Mouse (Mus musculus) layer of hippocampus, postnatal 36 days (tissue): ENCODE data around the gene Pirt. TPM values are rescaled to one million over a fixed set of nuclear protein-coding genes. Genes with fewer than 3 reads are reported as not detected.
A peak's percentile ranks its signal among the peaks of the same experiment; 100 is the strongest.

Experiments used
- DNase-seq, 2 experiments: peaks; one replicate each; pipeline ENCODE4 v3.0.0; 2022
- total RNA-seq, 2 experiments: library from RNA; stranded (reverse); gene quantifications; 2 replicates each; pipeline ENCODE4 v1.2.3; 2021

Pirt gene
- total RNA-seq, result 1 to 10 TPM; 1.9 TPM

- DNase-seq, result no peak
Measured at GRCm38 (mm10) chr11:66911811-66912210, at the start of gene Pirt. Pirt (plus strand) TSS chr11:66911981.

- DNase-seq, result peak in 1 of 2 experiments; percentile 5
Measured at GRCm38 (mm10) chr11:66871701-66872100, 40.1 kb upstream of the Pirt start.

- no peak for DNase-seq
Measured at GRCm38 (mm10) chr11:66872773-66873470, 38.9 kb upstream of the Pirt start.

- DNase-seq, result no peak
Measured at GRCm38 (mm10) chr11:66881291-66881690, 30.5 kb upstream of the Pirt start.

- peak in 1 of 2 experiments; percentile 5 for DNase-seq
Measured at GRCm38 (mm10) chr11:66882224-66883040, 29.3 kb upstream of the Pirt start.

GRCm38 (mm10) chr11:66892536-66892935, 19.2 kb upstream of the Pirt start:
- DNase-seq, result no peak

- DNase-seq, result no peak
Measured at GRCm38 (mm10) chr11:66898747-66899146, 13.0 kb upstream of the Pirt start.

GRCm38 (mm10) chr11:66899426-66899825, 12.4 kb upstream of the Pirt start:
- DNase-seq, result peak; percentile 39 to 70

- no peak for DNase-seq
Measured at GRCm38 (mm10) chr11:66902801-66903200, 9.0 kb upstream of the Pirt start.

- DNase-seq, result peak; percentile 70
Measured at GRCm38 (mm10) chr11:66905617-66906384, 6.0 kb upstream of the Pirt start.

GRCm38 (mm10) chr11:66912531-66913458, 1.0 kb downstream of the Pirt start:
- DNase-seq, result no peak

GRCm38 (mm10) chr11:66914249-66914648, 2.5 kb downstream of the Pirt start:
- peak in 1 of 2 experiments; percentile 27 for DNase-seq

- DNase-seq, result no peak
Measured at GRCm38 (mm10) chr11:66920012-66920411, 8.2 kb downstream of the Pirt start.

GRCm38 (mm10) chr11:66924095-66924823, 12.5 kb downstream of the Pirt start:
- DNase-seq, result no peak

GRCm38 (mm10) chr11:66928311-66928710, 16.5 kb downstream of the Pirt start:
- no peak for DNase-seq

- DNase-seq, result no peak
Measured at GRCm38 (mm10) chr11:66932827-66933599, 21.2 kb downstream of the Pirt start.

GRCm38 (mm10) chr11:66934428-66935173, 22.8 kb downstream of the Pirt start:
- DNase-seq, result no peak

- DNase-seq, result no peak
Measured at GRCm38 (mm10) chr11:66942011-66942410, 30.2 kb downstream of the Pirt start.

- no peak for DNase-seq
Measured at GRCm38 (mm10) chr11:66945224-66945767, 33.5 kb downstream of the Pirt start.
